ENCODE assay signal across 12 mouse cellular contexts in the genomic region with DNA sequence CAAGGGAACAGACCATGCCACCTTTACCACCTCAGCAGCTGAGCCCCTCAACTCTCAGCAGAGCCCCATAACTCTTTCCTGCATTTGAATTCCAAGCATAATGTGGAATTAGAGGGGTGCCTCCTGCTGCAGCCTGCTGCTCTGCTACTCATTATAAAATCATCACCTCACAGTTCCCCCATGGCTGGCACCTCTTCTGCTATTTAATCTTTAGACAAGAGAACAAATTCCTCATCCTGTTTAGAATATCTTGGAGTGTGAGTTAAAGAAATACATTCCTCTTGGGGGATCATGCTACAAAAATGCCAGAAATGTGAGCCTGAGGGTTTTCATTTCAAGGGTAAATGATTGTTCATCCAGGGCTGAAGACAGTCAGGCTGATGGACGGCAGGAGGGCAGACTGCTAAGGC.
A peak's percentile ranks its signal among the peaks of the same experiment; 100 is the strongest.
DNase-seq lines count a peak whose midpoint lies in the region; ATAC-seq lines count a peak whose summit lies in the region.
"Had no signal": no experiment of that assay in that cellular context is flagged by ENCODE, and none has a peak within 500 bp of the region (broad histone marks: within the 10 kb centered on the region; RNA-seq: fewer than 3 reads in every experiment).

No protein-coding gene starts in this region.

- no peaks in the 10 kb centered on the region for H3K9me3 ChIP-seq in heart, embryonic 14.5 days (ENCODE audit: control insufficient read depth, low read length)
- H3K9me3 ChIP-seq in lung, embryonic 15.5 days: no peaks in the 10 kb centered on the region
- H3K9me3 ChIP-seq in embryonic facial prominence, embryonic 12.5 days: no peaks in the 10 kb centered on the region
- H3K9me3 ChIP-seq: liver, embryonic 12.5 days had no signal

- no peak overlapping the region for H3K4me3 ChIP-seq in heart, embryonic 14.5 days (ENCODE audit: control insufficient read depth in 1 of 2, insufficient read depth in 1 of 2, low read depth in 1 of 2, low read length in 2 of 2)
- H3K4me3 ChIP-seq in lung, embryonic 15.5 days: no peak overlapping the region
- no peak overlapping the region for H3K4me3 ChIP-seq in embryonic facial prominence, embryonic 12.5 days
- H3K4me3 ChIP-seq: liver, embryonic 12.5 days; myocyte had no signal

- DNase-seq in heart, postnatal 25 days (ENCODE audit: low spot score): no peak
- no peak for DNase-seq in lung, adult 18-20 months
- DNase-seq in mesoderm, embryonic 11.5 days (ENCODE audit: low read depth, low spot score): peak; percentile 57
- DNase-seq in left cerebral cortex, postnatal 10 days (ENCODE audit: extremely low spot score in 1 of 2, low spot score in 2 of 2): no peak

- no peaks in the 10 kb centered on the region for H3K36me3 ChIP-seq in heart, embryonic 14.5 days (ENCODE audit: control insufficient read depth, insufficient read depth, low read length)
- no peaks in the 10 kb centered on the region for H3K36me3 ChIP-seq in lung, embryonic 15.5 days
- H3K36me3 ChIP-seq in embryonic facial prominence, embryonic 12.5 days: no peaks in the 10 kb centered on the region
- H3K36me3 ChIP-seq: liver, embryonic 12.5 days had no signal

- 7% methylated on average over 1 of the region's 1 CpGs for WGBS in heart, embryonic 14.5 days
- 8% methylated on average over 1 of the region's 1 CpGs for WGBS in lung, embryonic 15.5 days
- WGBS in embryonic facial prominence, embryonic 12.5 days: 11% methylated on average over 1 of the region's 1 CpGs

- peaks cover 28 to 54% of the 10 kb centered on the region in 2 experiments for H3K4me1 ChIP-seq in heart, embryonic 14.5 days (ENCODE audit: control insufficient read depth in 2 of 2, insufficient read depth in 2 of 2, low read length in 2 of 2)
- peaks cover 52% of the 10 kb centered on the region for H3K4me1 ChIP-seq in lung, embryonic 15.5 days
- peaks cover 26% of the 10 kb centered on the region for H3K4me1 ChIP-seq in embryonic facial prominence, embryonic 12.5 days
- H3K4me1 ChIP-seq: liver, embryonic 12.5 days had no signal

- no peaks in the 10 kb centered on the region for H3K27me3 ChIP-seq in heart, embryonic 14.5 days (ENCODE audit: control insufficient read depth, insufficient read depth, low read length)
- no peaks in the 10 kb centered on the region for H3K27me3 ChIP-seq in lung, embryonic 15.5 days
- no peaks in the 10 kb centered on the region for H3K27me3 ChIP-seq in embryonic facial prominence, embryonic 12.5 days
- H3K27me3 ChIP-seq: liver, embryonic 12.5 days had no signal

- no peak overlapping the region for H3K9ac ChIP-seq in heart, embryonic 14.5 days (ENCODE audit: low read length)
- H3K9ac ChIP-seq in lung, embryonic 15.5 days: no peak overlapping the region
- H3K9ac ChIP-seq in embryonic facial prominence, embryonic 12.5 days: no peak overlapping the region
- H3K9ac ChIP-seq: liver, embryonic 12.5 days had no signal

- ATAC-seq in heart, embryonic 14.5 days (ENCODE audit: insufficient number of reproducible peaks, insufficient read depth, low FRiP score, low read depth): 0 out of 2 replicates have a peak, but pooled peaks have one; percentile 23
- peak; percentile 81 for ATAC-seq in lung, embryonic 15.5 days (ENCODE audit: borderline replicate concordance, extremely low read depth, low FRiP score, low TSS enrichment)
- ATAC-seq in embryonic facial prominence, embryonic 12.5 days (ENCODE audit: insufficient number of reproducible peaks, insufficient read depth, low FRiP score, low TSS enrichment): no peak
- no peak for ATAC-seq in cerebellum, adult (ENCODE audit: insufficient number of reproducible peaks, low FRiP score, low TSS enrichment)
- ATAC-seq: activated CD4-positive, CD25-positive, alpha-beta regulatory T cell, adult 4 months; CD4-positive, CD25-positive, alpha-beta regulatory T cell, adult 4 months; liver, embryonic 12.5 days had no signal

- intact Hi-C loops in heart, postnatal 25 days (cut with DNase I): no loop called here
- intact Hi-C loops in left cerebral cortex, postnatal 10 days (cut with DNase I): no loop called here

- peak overlapping the region; percentile 57 to 69 for H3K27ac ChIP-seq in heart, embryonic 14.5 days (replicated peaks in 1 of 2; ENCODE audit: control insufficient read depth in 1 of 2, insufficient read depth in 1 of 2, low read depth in 2 of 2, low read length in 2 of 2)
- H3K27ac ChIP-seq in lung, embryonic 15.5 days: peak overlapping the region; percentile 70
- H3K27ac ChIP-seq in embryonic facial prominence, embryonic 12.5 days: peak overlapping the region; percentile 37; the same call in 1 of the 2 replicates
- H3K27ac ChIP-seq: liver, embryonic 12.5 days had no signal

- peak overlapping the region; percentile 24 for H3K4me2 ChIP-seq in heart, embryonic 14.5 days (ENCODE audit: low read length)
- no peak overlapping the region; the same call in 1 of the 2 replicates for H3K4me2 ChIP-seq in lung, embryonic 15.5 days
- no peak overlapping the region for H3K4me2 ChIP-seq in embryonic facial prominence, embryonic 12.5 days (replicated peaks)
- H3K4me2 ChIP-seq: liver, embryonic 12.5 days had no signal

Comparison
In these comparisons a context has a peak if more than half of its experiments do, and no peak if none do; other contexts are left out.
1. ATAC-seq: peak in heart, embryonic 14.5 days (single experiment) and lung, embryonic 15.5 days (single experiment); none in embryonic facial prominence, embryonic 12.5 days (single experiment) and cerebellum, adult (single experiment).
2. Peak in every context shown above with its lines, with median percentiles within 50 percentile points of each other: H3K27ac ChIP-seq.